Mouse (Mus musculus) kidney, adult 2 months (tissue): ENCODE measurements at regions not wholly inside any gene's neighbourhood (a gene's known extent, or its start where the extent isn't known, plus 50 kb on each side); places are given as distances from the start of the nearest gene placed in this dataset.
"Not testable (repeated sequence)": the region's sequence is repeated elsewhere in the genome, so short reads cannot be mapped to it uniquely, and the experiment has no call there.

ENCODE experiments used
- CTCF ChIP-seq: fragments of 200-500 bp; conservative IDR thresholded peaks from 2 replicates; pipeline ENCODE4 v1.5.1; 2011; ENCODE audit warnings: low read depth, mild to moderate bottlenecking, control low read depth, low read length, moderate library complexity, mixed read lengths; ENCODE audit not compliant: insufficient read depth, insufficient read length
- POLR2A ChIP-seq: fragments of 200-500 bp; IDR thresholded peaks from one replicate; pipeline ENCODE4 v1.6.1; 2011; ENCODE audit warnings: low read depth, low read length, control low read depth

DNA sequence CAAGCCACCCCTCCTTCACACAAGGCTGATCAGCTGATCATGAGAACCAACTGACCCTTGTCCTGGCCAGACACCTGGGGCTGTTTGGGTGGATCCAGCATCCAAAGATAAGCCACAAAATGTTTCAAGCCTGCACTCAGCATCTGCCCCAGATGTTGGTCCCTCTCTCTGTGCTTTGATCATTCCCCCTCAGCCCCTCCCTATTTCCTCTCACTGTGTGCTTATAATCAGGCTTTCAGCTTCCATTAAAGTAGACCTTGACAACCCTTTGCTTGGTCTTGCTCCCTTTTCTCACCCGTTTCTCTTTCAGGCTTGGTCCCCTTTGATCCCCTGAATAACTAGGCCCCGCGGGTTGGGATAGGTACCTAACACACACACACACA is 58.4 kb upstream of the Chd2 start:
- TF ChIP-seq CTCF, POLR2A: not testable (repeated sequence)
